Mouse (Mus musculus): Measurements from ENCODE around the gene Uvrag.

The Uvrag gene

DNA sequence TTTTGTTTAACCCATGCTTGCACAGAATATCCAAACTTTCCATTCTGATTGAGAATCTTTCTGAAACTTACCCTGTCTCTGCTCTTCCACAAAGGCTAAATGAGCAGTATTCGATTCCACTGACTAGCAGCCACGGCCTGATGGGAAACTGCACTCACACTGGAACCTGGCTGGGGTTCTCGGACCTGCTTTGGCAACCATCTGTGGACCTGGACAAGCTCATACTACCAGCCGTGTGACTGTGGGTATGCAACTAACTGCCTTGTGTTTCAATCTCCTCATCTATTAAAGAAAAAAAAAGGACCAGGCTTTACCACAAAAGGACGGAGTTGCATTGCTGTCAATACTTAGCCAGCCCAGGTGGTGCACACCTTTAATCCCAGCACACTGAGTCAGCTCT, 80.5 kb downstream of the Uvrag start:
- no peak for DNase-seq (ENCODE audit: low spot score)

DNA sequence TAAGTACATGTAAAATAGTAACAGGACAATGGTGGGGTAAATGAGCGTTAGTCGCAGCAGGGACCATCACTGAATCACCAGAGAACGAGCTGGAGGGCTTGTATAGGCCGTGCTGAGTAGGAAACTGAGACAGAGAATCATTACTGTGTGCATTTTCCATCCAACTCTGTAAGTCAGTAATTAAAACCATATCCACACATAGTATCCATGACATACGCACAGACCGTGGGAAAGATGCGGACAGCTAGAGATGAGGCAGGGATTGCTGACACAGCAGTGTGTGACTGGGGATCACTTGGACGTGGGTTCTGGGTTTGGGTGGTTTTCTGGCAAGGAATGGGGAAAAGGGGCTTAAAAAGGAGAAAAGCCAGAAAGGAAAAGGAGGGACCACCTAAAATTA, 81.0 kb downstream of the Uvrag start:
- no peak for DNase-seq (ENCODE audit: low spot score)

DNA sequence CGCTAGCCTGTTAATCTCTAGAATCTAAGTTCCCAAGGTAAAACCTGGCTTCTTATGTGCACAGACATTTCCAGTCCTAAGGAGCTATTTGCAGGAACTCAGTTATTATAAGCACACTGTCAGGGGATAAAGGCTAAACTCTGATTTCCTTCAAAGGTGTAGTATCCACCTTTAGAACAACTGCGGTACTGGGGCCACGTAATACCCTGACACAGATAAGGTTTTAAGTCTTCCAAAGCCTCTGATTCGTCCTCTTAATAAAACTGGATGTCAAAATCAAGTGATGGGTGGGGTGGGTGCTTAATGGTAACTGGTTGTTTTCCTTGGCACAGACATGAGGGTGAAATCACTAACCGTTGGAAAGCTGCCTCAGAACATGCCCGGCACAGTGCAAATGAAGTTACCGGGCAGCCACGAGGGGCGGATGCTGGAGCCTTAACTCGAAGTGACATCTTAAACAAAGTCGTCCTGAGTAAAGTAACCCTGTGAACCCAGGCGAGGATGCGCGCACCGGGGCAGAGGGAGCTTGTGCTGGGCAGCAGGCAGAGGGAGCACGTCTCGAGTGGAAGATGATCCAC, 83.8 kb downstream of the Uvrag start:
- DNase-seq (ENCODE audit: low spot score), result no peak

DNA sequence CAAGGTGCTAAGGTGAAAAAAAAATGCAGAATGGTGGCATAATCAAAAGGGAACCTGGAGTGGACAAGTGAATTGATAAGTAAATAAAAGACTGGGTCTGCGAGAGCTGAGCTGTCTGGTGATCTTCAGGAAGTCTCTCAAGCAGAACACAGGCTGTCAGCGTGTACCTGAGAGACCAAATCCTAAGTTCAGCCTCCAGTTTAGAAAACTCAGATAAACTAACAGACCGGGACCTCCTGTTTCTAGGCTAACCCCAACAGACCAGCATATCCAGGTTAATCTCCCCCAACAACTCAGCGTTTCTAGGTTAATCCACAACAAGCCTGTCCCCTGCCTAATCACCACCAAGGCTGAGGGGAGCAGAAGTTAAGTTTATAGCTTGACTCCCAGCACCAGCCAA, 87.3 kb downstream of the Uvrag start:
- no peak for DNase-seq (ENCODE audit: low spot score)

DNA sequence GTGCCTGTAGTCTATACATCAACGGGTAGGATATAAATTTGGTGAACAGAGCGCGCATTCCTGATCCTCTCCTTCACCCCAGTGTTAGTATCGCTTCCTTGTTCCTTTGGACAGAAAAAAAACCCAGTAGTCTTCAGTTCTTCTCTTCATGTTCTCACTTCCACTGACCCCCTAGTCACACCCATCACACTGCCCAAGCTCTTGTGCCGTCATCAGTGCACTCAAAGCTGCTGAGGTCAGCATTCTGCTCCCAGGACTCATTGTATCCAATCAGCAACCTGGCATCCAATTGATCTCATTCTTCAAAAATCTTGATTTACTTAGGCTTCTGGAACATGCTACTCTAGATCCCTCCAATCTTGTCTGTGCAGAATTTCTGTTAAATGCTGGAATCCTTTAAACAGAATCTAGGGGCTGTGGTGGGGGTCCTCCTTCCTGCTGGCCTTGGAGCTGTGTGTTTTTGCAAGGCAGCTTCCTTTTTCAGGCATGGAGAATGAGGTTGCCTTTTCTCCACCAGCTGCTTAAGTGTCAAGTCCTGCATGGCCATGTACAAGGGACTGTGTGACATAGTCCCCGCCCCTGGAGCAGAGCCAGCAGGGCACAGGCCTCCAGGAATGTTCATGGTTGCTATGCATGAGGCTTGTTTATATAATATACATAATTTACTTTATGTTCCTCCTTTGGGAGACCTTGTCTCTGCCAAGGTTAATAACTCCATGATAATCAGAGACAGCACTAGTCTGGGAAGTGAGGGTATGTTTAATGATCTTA, 88.3 kb downstream of the Uvrag start:
- DNase-seq (ENCODE audit: low spot score), result no peak

DNA sequence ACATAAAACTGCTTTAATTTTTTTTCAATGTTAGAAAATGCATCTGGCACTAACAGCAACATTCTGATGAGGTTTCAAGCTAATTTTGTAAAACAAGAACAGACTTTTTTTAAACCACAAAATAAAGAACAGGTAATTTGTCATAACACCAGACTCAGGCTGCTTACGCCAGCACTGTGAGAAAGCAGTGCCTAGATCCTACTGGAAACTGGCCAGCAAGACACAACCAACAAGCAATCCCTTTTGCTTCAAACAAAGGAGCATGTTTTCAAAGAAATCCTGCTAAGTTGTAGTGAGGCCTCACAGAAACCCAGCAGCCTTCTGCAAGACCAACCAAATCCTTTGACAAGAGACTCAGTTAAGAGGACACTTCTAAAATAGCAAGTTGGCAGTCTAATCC, 90.1 kb downstream of the Uvrag start:
- DNase-seq (ENCODE audit: low spot score), result no peak

DNA sequence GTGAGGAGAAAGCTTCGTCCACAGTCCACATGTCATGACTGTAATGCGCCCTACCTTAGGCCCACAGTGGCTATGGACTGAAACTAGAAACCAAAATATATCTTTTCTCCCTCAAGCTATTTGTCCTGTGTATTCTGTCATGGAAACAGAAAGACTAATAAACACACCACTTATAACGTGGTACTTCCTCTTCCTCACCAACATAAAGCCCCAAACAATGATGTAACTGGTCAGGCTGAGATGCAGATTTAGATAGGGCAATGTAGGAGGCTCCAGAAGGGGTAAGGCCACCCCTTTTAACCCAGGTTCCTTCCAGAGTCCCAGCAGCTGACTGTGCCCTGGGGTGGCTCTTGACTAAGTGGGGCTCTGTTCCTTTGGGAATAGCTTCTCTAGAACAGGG, 91.0 kb downstream of the Uvrag start:
- DNase-seq (ENCODE audit: low spot score), result no peak

DNA sequence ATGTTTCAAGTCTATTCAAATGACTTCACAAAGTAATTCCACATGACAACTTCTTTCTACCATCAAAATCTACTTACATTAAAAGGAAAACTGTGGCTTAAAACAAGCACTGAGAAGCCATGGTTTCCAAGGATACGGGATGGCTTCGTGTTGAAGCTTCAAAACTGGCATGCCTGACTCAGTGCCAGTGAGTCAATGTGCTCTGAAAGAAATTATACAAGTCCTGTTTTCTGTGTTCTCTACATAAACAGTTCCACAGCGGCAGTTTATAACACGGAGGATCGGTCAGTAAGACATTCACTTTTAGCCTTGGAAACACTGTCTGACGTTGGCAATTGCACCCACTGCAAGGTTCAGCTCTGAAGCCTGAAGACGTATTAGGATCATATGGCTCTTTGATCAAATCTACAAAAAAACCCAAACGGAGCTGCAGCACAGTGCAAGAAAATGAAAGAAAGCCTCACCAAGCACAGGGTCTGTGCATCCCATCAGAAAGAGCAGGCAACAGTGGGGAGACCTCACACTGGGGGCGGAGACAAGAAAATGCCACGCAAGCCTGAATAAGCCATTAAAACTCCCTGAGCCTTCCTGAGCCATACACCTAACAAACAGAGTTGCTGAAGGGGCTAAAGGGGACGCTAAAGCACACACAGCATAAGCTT, 94.3 kb downstream of the Uvrag start:
- DNase-seq (ENCODE audit: low spot score), result no peak

DNA sequence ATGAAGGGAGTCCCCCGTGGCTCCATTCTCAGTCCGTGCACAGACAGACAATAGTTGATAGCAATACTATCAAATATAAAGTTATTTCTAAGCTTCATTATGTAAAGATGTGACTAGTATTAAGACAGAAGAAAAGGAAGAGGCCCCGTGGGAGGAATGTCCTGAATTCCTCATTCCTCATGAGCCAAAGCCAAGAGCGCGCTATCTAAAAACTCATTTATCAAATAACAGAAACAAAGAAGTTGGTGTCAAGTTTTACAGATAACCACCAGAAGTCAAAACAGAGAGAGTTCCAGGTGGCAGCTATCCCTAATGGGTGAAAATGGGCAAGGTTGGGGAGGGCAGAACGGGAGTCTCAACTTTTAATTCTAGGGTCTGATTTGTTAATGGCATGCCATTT, 95.4 kb downstream of the Uvrag start:
- DNase-seq (ENCODE audit: low spot score), result no peak

DNA sequence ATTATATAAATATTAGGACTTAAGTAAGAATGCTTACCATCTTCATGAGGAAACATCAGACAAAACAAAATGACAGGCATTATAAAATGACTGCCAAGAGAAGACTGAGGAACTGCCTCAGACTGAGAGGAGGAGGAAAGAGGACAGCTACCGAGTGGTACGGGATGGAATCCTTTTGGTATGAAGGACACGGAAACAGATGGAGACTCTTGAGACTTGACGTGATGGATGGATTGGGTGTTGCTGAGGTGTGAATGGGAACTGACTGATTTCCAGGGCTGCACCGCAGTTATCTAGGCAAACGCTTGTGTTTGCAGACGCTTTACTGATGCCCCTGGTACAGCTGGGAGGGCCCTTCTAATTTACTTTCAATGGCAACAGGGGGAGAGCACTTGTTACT, 97.0 kb downstream of the Uvrag start:
- no peak for DNase-seq (ENCODE audit: low spot score)

DNA sequence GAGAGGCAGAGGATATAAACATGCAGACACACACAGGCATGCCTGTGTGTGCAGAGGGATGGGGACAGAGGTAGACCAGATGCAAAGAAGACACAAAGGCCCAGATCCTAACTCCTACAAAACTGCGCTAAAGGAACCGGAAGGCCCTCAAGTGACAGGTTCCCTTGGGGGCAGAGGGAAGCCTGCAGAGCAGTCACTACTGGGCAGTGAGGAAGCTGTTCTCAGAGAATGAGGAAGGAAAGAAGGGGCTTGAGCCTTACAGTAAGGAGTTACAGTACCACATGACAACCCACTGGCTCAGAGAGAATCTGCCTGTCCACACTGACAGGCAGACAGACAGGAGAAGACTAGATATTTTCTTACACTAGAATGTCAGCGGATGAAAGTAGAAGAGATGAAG, 97.6 kb downstream of the Uvrag start:
- no peak for DNase-seq (ENCODE audit: low spot score)

DNA sequence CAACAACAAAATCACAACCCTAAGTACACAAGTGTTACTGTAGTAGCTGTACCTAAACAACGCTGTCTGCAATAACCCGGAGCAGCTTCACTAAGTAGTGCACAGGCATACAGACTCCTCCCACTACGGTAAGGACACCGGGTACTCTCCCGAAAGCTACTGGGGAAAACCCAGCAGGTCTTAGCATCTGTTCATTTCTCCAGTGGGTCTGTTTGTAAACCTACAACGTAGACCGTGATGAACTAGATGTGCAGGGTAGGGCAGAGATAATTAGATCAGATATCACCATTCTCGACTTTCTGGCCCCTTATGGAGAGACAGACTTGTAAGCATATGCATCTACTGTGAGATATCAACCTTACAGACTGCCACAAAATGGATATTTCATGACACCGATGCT, 99.1 kb downstream of the Uvrag start:
- DNase-seq (ENCODE audit: low spot score), result no peak

DNA sequence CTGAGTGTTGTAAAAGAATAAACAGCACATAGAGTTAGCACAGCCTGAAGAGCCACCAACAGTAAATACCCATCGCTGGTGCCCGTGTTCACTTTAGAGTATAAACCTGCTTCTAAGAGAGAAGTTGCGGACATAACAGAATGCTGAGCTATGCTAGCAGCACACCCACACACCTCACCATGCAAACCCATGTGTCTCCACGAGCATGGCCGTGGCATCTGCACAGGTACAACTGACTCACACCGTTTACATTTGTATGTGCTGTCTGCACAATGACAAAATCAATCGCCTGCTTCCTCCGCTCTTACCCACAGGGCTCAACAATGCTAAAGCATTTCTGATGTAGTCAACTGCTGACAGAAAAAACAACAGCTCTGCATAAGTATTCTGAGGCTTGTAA, 101.0 kb downstream of the Uvrag start:
- DNase-seq (ENCODE audit: low spot score), result no peak

DNA sequence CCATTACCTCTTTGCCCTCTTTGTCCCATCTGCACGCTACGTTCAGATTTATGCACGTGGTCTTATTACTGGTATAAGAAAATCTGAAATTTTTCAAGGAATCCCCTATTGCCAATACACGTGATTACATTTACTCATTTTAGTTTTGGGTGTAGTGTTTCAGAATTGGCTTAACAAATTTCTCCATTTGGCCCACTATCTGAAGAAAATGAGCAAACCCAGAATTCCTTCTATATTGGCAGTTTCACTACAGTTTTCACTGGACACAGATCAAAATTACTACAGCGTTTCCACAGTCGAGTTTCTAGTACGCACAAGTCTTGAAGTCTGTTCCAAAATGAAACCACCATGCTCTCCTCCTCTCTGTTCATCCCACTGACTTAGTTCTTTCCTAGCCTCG, 104.7 kb downstream of the Uvrag start:
- DNase-seq (ENCODE audit: low spot score), result no peak

DNA sequence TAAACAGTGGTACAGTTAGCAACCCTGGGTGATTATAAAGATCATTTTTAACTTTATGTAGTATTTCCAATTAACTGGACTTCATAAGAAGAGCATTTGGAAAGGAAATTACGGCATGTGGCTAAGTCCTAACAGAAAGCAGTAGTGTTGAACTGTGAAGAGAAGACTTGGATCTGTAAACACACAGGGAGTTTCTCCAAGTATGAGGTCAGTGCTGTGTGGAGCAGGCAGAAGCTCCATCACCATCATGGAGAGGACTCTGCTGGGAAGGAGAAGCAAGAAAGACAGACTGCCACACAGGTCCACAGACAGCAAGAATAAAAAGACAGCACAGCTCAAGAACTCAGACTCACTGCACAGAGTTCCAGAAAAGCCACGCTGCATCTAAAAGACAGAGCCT, 106.0 kb downstream of the Uvrag start:
- DNase-seq (ENCODE audit: low spot score), result no peak

DNA sequence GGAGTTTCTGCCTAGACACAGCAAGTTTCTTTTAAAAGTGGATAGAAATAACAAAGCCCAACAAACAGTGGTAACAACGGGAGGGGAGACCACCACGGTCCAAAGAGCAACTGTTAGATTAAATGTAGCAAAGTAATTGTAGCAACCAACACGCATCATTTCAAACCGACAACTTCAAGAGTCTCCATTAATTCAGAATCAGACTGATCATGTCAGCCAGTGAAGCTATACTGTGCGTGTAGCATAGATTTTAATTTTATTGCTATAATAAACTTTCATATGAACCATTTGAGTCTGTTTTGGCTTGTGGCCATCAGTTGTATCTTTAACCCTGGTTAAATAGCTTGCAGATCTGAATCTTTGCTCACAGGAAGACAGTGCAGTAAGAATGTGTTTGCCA, 107.1 kb downstream of the Uvrag start:
- no peak for DNase-seq (ENCODE audit: low spot score)

DNA sequence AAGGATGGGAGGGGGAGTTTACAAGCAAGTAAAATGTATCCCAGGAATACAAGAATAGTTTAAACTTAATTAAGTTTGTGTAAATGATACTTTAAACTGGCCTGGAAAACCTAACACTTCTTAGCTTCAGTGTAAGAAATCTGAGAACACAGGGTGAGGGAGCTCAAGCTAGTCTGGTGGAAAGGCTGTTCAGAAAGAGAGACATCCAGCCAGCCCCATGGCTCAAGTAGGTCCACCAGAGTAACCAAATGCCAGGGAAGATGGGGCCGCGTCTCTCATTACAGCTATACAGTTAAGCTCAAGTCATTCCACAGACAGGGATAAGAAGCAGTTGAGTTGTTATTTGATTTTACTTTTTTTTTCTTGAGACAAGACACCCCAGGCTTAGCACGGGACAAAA, 107.6 kb downstream of the Uvrag start:
- DNase-seq (ENCODE audit: low spot score), result no peak

DNA sequence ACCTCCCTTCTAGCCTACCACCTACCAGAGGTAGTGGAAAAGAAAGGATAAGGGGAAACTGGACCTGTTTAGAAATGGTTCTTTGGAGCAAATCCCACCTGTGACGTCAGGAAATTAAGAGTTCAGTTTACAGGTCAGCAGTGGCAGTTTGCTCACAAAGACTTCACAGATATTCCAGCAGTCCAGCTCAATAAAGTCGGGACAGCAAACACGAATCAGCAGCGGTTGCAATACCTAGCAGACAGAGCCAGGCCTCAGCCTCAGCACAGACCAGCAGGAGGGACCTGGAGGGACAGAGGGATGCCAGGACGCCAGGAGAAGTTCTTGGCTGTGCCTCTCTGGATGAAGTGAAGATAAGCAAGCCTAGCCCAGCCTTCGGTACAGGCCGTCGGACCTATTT, 108.9 kb downstream of the Uvrag start:
- DNase-seq (ENCODE audit: low spot score), result no peak

DNA sequence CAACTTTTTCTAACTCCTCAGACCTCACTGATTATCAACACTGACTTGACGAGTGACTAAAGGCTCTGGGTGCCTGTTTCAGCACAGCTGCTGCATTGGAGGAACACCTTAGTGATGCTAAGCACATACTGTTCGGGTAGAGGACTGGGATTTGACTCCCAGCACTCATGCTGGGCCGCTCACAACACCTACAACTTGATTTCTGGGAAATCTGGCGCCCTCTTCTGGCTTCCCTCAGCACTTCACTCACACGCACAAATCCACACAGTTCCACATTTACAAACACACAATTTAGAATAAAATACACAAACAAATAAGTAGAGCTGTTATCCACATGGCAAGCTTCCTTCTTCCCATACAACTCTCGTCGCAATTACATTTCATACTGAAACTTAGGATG, 112.8 kb downstream of the Uvrag start:
- no peak for DNase-seq (ENCODE audit: low spot score)

DNA sequence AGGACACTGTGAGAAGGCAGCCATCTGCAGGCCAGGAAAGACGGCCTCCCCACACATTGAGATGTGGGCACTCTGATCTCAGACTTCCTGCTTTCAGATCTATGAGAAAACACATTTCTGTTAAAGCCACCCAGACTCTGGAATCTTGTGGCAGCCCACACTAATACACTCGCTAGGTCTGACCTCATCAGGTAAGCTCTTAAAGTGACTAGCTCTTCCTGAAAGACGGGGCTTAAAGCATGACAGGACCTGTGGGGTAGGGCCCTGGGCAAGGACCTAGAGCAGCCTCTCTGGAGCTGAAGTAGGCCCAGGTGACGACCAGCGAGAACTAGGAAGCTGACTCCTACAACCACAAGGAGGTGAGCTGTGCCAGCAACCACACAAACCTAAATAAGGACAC, 113.8 kb downstream of the Uvrag start:
- DNase-seq (ENCODE audit: low spot score), result no peak

DNA sequence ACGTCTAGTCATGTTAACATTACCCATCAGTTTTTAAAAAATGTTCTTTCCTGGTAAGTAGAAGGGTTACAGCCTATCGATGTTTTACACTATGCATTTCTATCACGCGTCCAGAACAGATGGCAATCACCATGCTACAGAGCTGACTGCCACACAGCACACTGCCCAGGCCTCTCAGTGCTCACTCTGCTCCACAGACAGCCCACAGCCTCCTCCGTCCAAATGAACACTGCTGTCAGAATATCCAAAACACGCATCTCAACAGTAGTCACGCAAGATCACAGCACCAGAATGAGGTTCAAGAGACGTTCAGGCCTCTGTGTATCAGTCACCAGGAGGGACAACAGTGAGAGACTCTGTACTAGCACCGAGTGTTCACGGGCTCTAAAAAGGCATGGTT, 115.0 kb downstream of the Uvrag start:
- DNase-seq (ENCODE audit: low spot score), result no peak

DNA sequence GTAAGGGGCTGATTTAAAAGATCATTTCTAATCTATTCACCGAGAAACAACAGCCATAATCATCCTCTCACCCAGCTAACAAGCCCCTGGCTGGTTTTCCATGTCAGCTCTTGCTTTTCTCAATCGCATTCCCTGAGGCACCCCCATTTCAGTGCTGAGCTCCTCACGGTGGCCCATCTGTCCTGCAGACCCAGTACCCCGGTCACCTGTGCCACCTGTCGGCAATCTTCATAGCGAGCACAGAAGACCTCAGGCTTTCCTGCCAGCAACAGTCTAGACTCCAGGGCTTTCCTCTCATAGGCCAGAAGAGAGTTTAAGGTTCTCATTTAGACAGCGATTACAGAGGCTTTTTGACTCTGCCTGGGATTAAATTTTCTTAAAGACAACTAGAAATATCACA, 115.7 kb downstream of the Uvrag start:
- no peak for DNase-seq (ENCODE audit: low spot score)

DNA sequence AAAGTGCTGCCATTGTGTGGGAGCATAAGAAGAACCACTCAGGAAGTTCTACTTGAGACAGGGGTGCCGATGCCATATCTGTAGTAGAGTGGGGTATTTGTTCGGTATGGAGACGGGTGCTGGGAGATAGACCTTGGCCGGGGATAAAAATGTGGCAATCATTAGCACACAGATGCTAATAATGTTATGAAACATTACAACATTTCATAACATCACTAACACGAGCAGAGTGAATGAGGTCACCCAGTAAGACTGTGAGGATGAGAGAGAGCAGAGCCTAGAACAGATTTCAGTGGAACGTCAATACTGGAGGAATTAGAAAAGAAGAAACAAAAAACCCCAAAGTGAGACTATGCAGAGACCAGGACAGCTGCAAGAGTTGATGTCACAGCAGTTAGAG, 116.2 kb downstream of the Uvrag start:
- no peak for DNase-seq (ENCODE audit: low spot score)

DNA sequence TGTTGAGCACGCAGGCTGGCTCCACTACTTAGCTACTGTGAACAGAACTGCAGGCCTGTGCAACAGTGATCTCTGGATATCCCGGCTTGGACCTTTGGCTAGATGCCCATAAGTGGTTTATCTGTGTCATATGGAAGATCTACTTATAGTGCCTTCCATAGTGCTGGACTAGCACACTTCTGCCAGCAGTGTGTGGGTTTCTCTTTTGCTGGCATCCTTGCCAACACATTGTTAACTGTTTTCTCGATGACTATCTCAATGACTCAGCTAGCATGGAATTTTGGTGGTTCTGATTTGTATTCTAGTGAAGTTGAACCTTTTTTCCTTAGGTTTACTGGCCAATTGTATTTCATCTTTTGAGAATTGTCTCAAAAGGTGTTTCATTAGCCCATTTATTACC, 117.0 kb downstream of the Uvrag start:
- DNase-seq (ENCODE audit: low spot score), result no peak
